Mouse (Mus musculus): ENCODE measurements around the gene Capn2. TPM values are rescaled to one million over a fixed set of nuclear protein-coding genes. Genes with fewer than 3 reads are reported as not detected.

Gene Capn2
- polyA plus RNA-seq, 1 experiment from 2014 or later = 107 TPM

- no peak overlapping the region for H3K4me2 ChIP-seq
Measured at GRCm38 (mm10) chr1:182444116-182444515, 73.3 kb downstream of the Capn2 start.

GRCm38 (mm10) chr1:182441791-182442473 lies 75.5 kb downstream of the Capn2 start:
- H3K4me1 ChIP-seq = no peaks in the 10 kb centered on the region
- ATAC-seq (ENCODE audit: insufficient read depth, low FRiP score, low read depth) = no peak
- H3K4me2 ChIP-seq = no peak overlapping the region
- H3K36me3 ChIP-seq = peaks cover 31% of the 10 kb centered on the region
- H3K9ac ChIP-seq = no peak overlapping the region
- no peak overlapping the region for H3K27ac ChIP-seq
- H3K9me3 ChIP-seq = no peaks in the 10 kb centered on the region
- WGBS = 87% methylated on average over 18 of the region's 18 CpGs
- H3K4me3 ChIP-seq (replicated peaks) = no peak overlapping the region
- no peaks in the 10 kb centered on the region for H3K27me3 ChIP-seq (replicated peaks)

More at GRCm38 (mm10) chr1:182444116-182444515, 73.3 kb downstream of the Capn2 start:
- Histone ChIP-seq H3K9ac (no peak overlapping the region), H3K27ac (no peak overlapping the region), H3K27me3 (replicated peaks) (no peaks in the 10 kb centered on the region), H3K36me3 (peaks cover 32% of the 10 kb centered on the region), H3K4me3 (replicated peaks) (no peak overlapping the region), H3K4me1 (no peaks in the 10 kb centered on the region), H3K9me3 (no peaks in the 10 kb centered on the region)
- no peak for ATAC-seq (ENCODE audit: insufficient read depth, low FRiP score, low read depth)
- WGBS = 87% methylated on average over 2 of the region's 2 CpGs

- H3K27ac ChIP-seq = no peak overlapping the region
- 64% methylated on average over 5 of the region's 5 CpGs for WGBS
- no peaks in the 10 kb centered on the region for H3K9me3 ChIP-seq
- no peak overlapping the region for H3K9ac ChIP-seq
- H3K4me3 ChIP-seq (replicated peaks) = no peak overlapping the region
- H3K4me1 ChIP-seq = no peaks in the 10 kb centered on the region
- H3K36me3 ChIP-seq = peaks cover 15% of the 10 kb centered on the region
- ATAC-seq (ENCODE audit: insufficient read depth, low FRiP score, low read depth) = peak; percentile 53; the same call in 1 of the 2 replicates
- no peaks in the 10 kb centered on the region for H3K27me3 ChIP-seq (replicated peaks)
- no peak overlapping the region for H3K4me2 ChIP-seq
Measured at GRCm38 (mm10) chr1:182439546-182440222, 77.7 kb downstream of the Capn2 start.

- 64% methylated on average over 5 of the region's 5 CpGs for WGBS
- no peaks in the 10 kb centered on the region for H3K9me3 ChIP-seq
- H3K4me1 ChIP-seq = no peaks in the 10 kb centered on the region
- no peak overlapping the region for H3K9ac ChIP-seq
- H3K36me3 ChIP-seq = peaks cover 18% of the 10 kb centered on the region
- no peaks in the 10 kb centered on the region for H3K27me3 ChIP-seq (replicated peaks)
- ATAC-seq (ENCODE audit: insufficient read depth, low FRiP score, low read depth) = no peak
- H3K4me2 ChIP-seq = no peak overlapping the region
- H3K4me3 ChIP-seq (replicated peaks) = no peak overlapping the region
- no peak overlapping the region for H3K27ac ChIP-seq
Measured at GRCm38 (mm10) chr1:182436746-182437145, 80.7 kb downstream of the Capn2 start.

GRCm38 (mm10) chr1:182432059-182432458 lies 85.3 kb downstream of the Capn2 start:
- no peak overlapping the region for H3K4me2 ChIP-seq
- no peak overlapping the region for H3K27ac ChIP-seq
- H3K36me3 ChIP-seq = peaks cover 12% of the 10 kb centered on the region; the same call in 1 of the 2 replicates
- no peaks in the 10 kb centered on the region for H3K27me3 ChIP-seq (replicated peaks)
- no peak overlapping the region for H3K4me3 ChIP-seq (replicated peaks)
- H3K9me3 ChIP-seq = no peaks in the 10 kb centered on the region
- H3K4me1 ChIP-seq = no peaks in the 10 kb centered on the region; the same call in 1 of the 2 replicates
- no peak overlapping the region for H3K9ac ChIP-seq
- WGBS = 91% methylated on average over 3 of the region's 3 CpGs
- no peak for ATAC-seq (ENCODE audit: insufficient read depth, low FRiP score, low read depth)

GRCm38 (mm10) chr1:182430676-182431075 lies 86.7 kb downstream of the Capn2 start:
- Histone ChIP-seq H3K27ac (no peak overlapping the region), H3K4me1 (peaks cover 5% of the 10 kb centered on the region; the same call in 1 of the 2 replicates), H3K9ac (no peak overlapping the region), H3K36me3 (peaks cover 12% of the 10 kb centered on the region; the same call in 1 of the 2 replicates), H3K27me3 (replicated peaks) (no peaks in the 10 kb centered on the region), H3K4me3 (replicated peaks) (no peak overlapping the region), H3K4me2 (no peak overlapping the region), H3K9me3 (no peaks in the 10 kb centered on the region)
- no peak for ATAC-seq (ENCODE audit: insufficient read depth, low FRiP score, low read depth)
- WGBS = 98% methylated on average over 2 of the region's 2 CpGs

GRCm38 (mm10) chr1:182429826-182430225 lies 87.6 kb downstream of the Capn2 start:
- Histone ChIP-seq H3K4me2 (no peak overlapping the region), H3K9ac (no peak overlapping the region), H3K9me3 (no peaks in the 10 kb centered on the region), H3K4me3 (replicated peaks) (no peak overlapping the region), H3K27ac (no peak overlapping the region), H3K36me3 (peaks cover 12% of the 10 kb centered on the region; the same call in 1 of the 2 replicates), H3K4me1 (peaks cover 5% of the 10 kb centered on the region), H3K27me3 (replicated peaks) (no peaks in the 10 kb centered on the region)
- ATAC-seq (ENCODE audit: insufficient read depth, low FRiP score, low read depth) = no peak
- WGBS = 84% methylated on average over 3 of the region's 3 CpGs

- Histone ChIP-seq H3K4me1 (peaks cover 5% of the 10 kb centered on the region), H3K4me2 (no peak overlapping the region), H3K36me3 (peaks cover 10% of the 10 kb centered on the region; the same call in 1 of the 2 replicates), H3K9me3 (no peaks in the 10 kb centered on the region), H3K27ac (no peak overlapping the region), H3K27me3 (replicated peaks) (no peaks in the 10 kb centered on the region), H3K9ac (no peak overlapping the region), H3K4me3 (replicated peaks) (no peak overlapping the region)
- ATAC-seq (ENCODE audit: insufficient read depth, low FRiP score, low read depth) = no peak
- WGBS = 53% methylated on average over 1 of the region's 1 CpGs
Measured at GRCm38 (mm10) chr1:182427426-182427825, 90.0 kb downstream of the Capn2 start.

GRCm38 (mm10) chr1:182426444-182426843 lies 91.0 kb downstream of the Capn2 start:
- H3K27me3 ChIP-seq (replicated peaks) = no peaks in the 10 kb centered on the region
- WGBS = 38% methylated on average over 2 of the region's 2 CpGs
- no peak overlapping the region for H3K4me3 ChIP-seq (replicated peaks)
- H3K9me3 ChIP-seq = no peaks in the 10 kb centered on the region
- no peak overlapping the region for H3K27ac ChIP-seq
- peaks cover 5% of the 10 kb centered on the region for H3K4me1 ChIP-seq
- H3K36me3 ChIP-seq = peaks cover 3% of the 10 kb centered on the region; the same call in 1 of the 2 replicates
- H3K4me2 ChIP-seq = no peak overlapping the region
- H3K9ac ChIP-seq = no peak overlapping the region
- no peak for ATAC-seq (ENCODE audit: insufficient read depth, low FRiP score, low read depth)

GRCm38 (mm10) chr1:182425176-182425575 lies 92.2 kb downstream of the Capn2 start:
- Histone ChIP-seq H3K36me3 (peaks cover 2% of the 10 kb centered on the region; the same call in 1 of the 2 replicates), H3K9me3 (no peaks in the 10 kb centered on the region), H3K27ac (no peak overlapping the region), H3K9ac (no peak overlapping the region), H3K4me2 (no peak overlapping the region), H3K4me3 (replicated peaks) (no peak overlapping the region), H3K4me1 (peaks cover 5% of the 10 kb centered on the region), H3K27me3 (replicated peaks) (no peaks in the 10 kb centered on the region)
- no peak for ATAC-seq (ENCODE audit: insufficient read depth, low FRiP score, low read depth)
- 67% methylated on average over 3 of the region's 3 CpGs for WGBS

- Histone ChIP-seq H3K9me3 (no peaks in the 10 kb centered on the region), H3K4me2 (no peak overlapping the region), H3K4me1 (peaks cover 11% of the 10 kb centered on the region), H3K4me3 (replicated peaks) (no peak overlapping the region), H3K36me3 (peaks cover 2% of the 10 kb centered on the region; the same call in 1 of the 2 replicates), H3K27me3 (replicated peaks) (no peaks in the 10 kb centered on the region), H3K27ac (no peak overlapping the region), H3K9ac (no peak overlapping the region)
- ATAC-seq (ENCODE audit: insufficient read depth, low FRiP score, low read depth) = no peak
- 63% methylated on average over 2 of the region's 2 CpGs for WGBS
Measured at GRCm38 (mm10) chr1:182424274-182424673, 93.1 kb downstream of the Capn2 start.

- Histone ChIP-seq H3K27ac (no peak overlapping the region), H3K4me3 (replicated peaks) (no peak overlapping the region), H3K36me3 (no peaks in the 10 kb centered on the region), H3K4me1 (peaks cover 6% of the 10 kb centered on the region; the same call in 1 of the 2 replicates), H3K4me2 (no peak overlapping the region), H3K9ac (no peak overlapping the region), H3K27me3 (replicated peaks) (no peaks in the 10 kb centered on the region), H3K9me3 (no peaks in the 10 kb centered on the region)
- ATAC-seq (ENCODE audit: insufficient read depth, low FRiP score, low read depth) = no peak
- 54% methylated on average over 3 of the region's 3 CpGs for WGBS
Measured at GRCm38 (mm10) chr1:182419481-182419880, 97.9 kb downstream of the Capn2 start.

All from stomach, embryonic 15.5 days (tissue).